Mouse (Mus musculus): ENCODE results near the gene Dtx2.

Gene Dtx2

DNA sequence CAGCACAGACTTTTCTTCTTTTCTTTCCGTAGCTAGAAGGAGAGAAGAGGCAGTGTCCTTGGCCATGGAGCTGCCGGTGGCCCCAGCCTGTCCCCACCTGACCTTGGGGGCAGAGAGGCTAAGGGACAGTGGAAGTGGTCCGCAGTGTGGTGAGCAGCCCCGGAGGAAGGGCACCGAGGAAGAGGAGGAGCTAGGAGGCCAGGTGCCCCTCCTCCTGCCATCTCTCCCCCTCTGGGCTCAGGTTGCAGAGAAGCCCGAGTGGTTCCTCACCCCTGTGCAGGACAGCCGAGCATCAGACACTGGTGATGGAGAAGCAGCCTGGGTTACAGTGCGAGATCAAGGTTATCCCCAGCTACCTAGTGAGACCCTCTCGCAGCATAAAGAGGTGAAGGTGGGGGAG is 20.2 kb upstream of the Dtx2 start, which contains the start of gene Ssc4d:
Gene Ssc4d, minus strand, starts transcription at position 167 of the 400 bp plus-strand sequence.
- DNase-seq (ENCODE audit: low read depth, low spot score), result no peak

GRCm38 (mm10) chr5:135975893-135976668 is 18.5 kb upstream of the Dtx2 start:
- DNase-seq (ENCODE audit: low read depth, low spot score), result no peak

DNA sequence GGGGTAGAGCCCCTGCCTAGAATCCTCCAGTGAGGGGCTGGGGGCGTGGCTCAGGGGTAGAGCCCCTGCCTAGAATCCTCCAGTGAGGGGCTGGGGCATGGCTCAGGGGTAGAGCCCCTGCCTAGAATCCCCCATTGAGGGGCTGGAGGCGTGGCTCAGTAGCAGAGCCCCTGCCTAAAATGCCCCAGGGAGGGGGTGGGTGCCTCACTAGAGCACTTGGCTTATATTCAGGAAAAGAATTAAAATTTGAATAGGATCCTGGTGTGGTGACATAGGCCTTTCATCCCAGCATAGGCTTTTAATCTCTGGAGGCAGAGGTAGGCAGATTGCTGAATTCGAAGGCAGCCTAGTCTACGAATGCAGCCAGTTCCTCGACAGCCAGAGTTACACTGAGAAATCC is 15.2 kb upstream of the Dtx2 start:
- no peak for DNase-seq (ENCODE audit: low read depth, low spot score)

DNA sequence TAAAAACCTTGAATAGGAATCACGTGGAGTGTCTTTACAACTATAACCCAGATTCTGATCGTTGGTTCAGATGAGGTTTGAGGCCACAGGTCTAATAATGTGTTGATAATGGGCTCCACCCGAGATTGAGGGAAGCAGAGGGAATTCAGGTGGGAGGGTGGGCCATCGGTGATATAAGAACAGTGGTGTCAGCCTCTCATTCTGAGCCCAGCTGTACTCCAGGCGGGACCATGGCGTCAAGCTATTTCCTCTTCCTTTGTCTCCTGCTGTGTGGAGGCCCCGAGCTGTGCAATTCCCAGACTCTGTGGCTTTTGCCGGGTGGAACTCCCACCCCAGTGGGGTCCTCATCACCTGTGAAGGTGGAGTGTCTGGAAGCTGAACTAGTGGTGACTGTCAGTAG is 14.7 kb upstream of the Dtx2 start, which contains the start of gene Zp3:
Gene Zp3, plus strand, starts transcription at position 196 of the 400 bp plus-strand sequence.
- no peak for DNase-seq (ENCODE audit: low read depth, low spot score)

GRCm38 (mm10) chr5:135982398-135982797 is 12.2 kb upstream of the Dtx2 start:
- peak; percentile 37 for DNase-seq (ENCODE audit: low read depth, low spot score)

DNA sequence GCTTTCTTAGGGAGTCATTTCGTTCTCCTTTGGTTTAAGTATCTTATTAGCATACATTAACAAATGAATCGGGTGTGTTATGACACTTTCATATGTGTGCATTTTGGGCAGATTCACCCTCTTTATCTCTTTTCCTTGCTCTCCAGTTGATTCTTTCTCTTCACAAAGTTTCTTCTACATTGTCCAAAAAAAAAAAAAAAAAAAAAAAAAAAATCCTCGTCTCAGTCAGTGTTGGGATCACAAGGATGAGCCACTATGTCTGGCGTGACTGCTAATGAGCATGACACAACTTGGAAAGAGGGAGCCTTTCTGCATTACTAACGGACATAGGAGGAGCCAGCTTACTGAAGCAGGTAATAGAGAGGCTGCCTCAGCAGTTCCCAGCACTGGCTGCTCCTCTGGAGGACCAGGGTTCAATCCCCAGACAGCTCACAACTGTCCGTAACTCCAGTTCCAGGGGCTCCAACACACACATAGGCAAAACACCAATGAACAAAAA is 10.0 kb upstream of the Dtx2 start:
- no peak for DNase-seq (ENCODE audit: low read depth, low spot score)

- no peak for DNase-seq (ENCODE audit: low read depth, low spot score)
Observed at GRCm38 (mm10) chr5:135987248-135987647, 7.4 kb upstream of the Dtx2 start.

DNA sequence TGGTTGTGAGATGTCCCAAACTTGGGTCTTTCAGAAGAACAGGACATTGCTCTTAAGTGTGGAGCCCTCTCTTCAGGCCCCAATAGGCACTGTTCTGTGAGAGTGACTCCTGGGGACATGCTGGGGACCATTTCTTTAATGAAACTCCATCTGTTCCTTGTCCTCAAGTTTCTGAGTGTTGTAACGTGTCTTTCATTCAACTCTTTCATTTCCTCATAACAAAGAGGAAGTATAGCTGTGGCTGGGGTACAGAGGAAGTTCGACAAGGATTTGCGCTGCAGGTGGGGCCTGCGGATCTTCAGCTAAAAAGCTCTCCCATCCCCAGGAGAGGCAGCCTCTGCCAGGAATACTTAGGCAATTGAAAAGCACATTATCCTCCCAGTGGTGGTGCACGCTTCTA is 4.0 kb upstream of the Dtx2 start:
- DNase-seq (ENCODE audit: low read depth, low spot score), result no peak

DNA sequence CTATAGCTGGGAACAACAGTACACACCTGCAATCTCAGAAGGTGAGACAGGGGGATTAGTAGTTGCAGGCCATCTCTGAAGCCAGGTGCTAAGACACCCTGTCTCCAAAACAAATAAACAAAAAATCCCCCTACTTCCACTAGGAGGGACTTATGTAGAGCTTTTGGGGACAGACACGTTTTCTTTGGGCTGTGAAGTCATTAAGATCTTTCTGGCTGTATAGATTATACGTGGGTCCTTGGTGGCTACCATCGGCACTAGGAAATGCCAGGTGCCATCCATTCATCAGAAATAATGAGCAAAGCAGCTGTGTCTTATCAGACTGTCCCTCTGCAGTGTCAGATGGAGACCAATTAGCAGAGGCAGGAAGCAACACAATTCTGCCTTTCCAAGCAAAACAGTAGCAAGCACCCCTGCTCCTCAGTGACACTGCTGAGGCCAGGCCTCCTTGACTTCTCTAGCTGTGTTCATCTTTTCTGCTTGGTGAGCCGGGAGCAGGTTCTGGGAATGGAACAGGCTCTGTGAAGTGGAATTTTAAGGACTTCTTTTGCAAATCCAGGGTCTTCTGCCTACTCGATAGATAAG is 1.1 kb upstream of the Dtx2 start:
- DNase-seq (ENCODE audit: low read depth, low spot score), result no peak

DNA sequence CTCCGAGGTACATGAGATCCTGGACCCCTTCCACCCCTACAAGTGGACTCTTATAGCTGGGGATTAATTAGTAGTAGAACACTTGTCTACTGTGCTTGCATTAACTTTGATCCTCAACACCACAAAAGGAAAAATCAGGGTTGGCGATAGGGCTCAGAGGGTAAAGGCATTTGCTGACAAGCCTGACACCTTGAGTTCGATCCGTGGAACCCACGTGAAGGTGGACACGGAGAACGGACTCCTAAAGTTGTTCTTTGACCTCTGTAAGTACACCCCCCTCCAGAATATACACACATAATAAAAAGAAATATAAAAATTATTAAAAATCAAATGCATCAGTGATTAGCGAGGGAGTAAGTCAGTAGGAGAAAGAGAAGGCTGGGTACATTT is 270 bp upstream of the Dtx2 start:
- DNase-seq (ENCODE audit: low read depth, low spot score), result no peak

GRCm38 (mm10) chr5:135996162-135996561 is 1.6 kb downstream of the Dtx2 start:
- DNase-seq (ENCODE audit: low read depth, low spot score), result no peak

GRCm38 (mm10) chr5:136001222-136001621 is 6.6 kb downstream of the Dtx2 start:
- no peak for DNase-seq (ENCODE audit: low read depth, low spot score)

- no peak for DNase-seq (ENCODE audit: low read depth, low spot score)
Observed at GRCm38 (mm10) chr5:136002325-136002724, 7.7 kb downstream of the Dtx2 start.

GRCm38 (mm10) chr5:136002751-136003151 is 8.2 kb downstream of the Dtx2 start:
- DNase-seq (ENCODE audit: low read depth, low spot score), result no peak

DNA sequence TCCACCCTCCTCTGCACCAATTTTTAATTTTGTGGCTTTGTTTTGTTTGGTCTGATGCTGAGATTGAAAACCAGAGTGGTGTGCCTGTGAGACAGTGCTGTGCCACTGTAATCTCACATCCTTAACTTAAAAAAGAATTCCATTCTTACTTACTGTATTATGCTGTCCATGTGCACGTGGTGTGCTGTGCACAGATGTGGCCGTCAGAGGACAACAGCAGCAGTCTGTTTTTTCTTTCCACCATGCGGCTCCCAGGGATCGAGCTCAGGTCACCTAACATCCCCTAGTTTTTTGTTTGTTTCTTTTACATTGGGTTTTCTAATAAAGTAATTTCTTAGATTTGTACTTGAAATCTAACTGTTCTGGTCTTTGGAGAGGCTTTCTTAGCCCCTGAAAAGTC is 9.9 kb downstream of the Dtx2 start:
- no peak for DNase-seq (ENCODE audit: low read depth, low spot score)

GRCm38 (mm10) chr5:136007745-136008144 is 13.1 kb downstream of the Dtx2 start:
- no peak for DNase-seq (ENCODE audit: low read depth, low spot score)

DNA sequence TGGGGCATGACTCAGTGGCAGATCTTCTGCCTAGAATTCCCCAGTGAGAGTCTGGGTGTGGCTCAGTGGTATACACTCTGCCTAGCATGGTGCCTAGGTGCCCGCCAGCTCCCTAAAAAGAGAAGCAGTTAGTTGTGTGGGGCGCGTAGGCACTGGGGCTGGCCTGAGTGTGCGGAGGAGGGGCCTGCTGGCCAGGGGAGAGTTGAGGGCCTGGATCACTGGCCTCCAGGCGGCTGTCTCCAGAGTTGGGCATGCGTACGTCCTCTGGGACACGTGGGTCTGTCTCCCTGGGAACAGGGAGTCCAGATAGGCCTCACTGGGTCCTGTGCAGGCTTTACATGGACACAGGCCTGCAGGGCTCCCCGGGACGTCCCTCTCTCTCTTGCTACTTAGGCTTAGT is 20.3 kb downstream of the Dtx2 start:
- DNase-seq (ENCODE audit: low read depth, low spot score), result no peak

GRCm38 (mm10) chr5:136015586-136015985 is 21.0 kb downstream of the Dtx2 start:
- no peak for DNase-seq (ENCODE audit: low read depth, low spot score)

DNA sequence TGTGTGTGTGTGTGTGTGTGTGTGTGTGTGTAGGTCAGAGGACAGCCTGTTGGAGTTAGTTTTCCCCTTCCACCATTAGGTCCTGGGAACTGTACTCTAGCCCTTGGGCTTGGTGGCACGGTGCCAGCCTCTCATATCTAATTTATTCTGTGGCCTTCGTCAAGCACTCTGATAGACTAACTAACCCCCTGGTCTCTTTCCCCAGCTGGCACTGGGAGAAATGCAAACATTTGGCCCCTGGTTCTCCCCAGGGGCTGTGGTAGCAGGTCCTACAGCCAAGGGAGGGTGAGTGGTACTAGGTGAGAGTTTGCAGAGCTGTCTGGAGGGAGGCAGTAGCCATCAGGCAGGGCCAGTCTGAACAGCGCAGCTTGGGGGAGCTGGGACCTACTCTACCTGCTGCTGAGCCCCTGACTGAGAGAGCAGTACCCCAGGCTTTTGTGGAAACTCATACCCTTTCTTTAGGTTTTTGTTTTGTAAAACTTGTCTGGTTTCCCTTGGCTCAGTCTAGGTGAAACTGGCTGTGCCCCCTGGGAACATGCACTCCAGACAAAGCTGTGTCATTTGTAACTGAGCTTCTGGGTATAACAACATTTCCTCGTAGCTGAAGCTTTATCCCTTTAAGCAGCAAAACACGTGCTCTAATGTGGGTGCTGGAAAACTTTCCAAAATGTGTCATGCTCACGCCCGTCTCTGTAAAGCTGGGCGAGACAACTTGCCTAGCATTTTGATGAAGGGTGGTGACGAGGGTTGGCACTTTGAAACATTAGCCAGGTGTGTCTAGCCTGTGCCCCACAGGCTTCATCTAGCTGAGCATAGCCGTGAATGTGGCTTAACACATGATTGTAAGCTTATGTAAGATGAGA is 21.6 kb downstream of the Dtx2 start:
- DNase-seq (ENCODE audit: low read depth, low spot score), result no peak

DNA sequence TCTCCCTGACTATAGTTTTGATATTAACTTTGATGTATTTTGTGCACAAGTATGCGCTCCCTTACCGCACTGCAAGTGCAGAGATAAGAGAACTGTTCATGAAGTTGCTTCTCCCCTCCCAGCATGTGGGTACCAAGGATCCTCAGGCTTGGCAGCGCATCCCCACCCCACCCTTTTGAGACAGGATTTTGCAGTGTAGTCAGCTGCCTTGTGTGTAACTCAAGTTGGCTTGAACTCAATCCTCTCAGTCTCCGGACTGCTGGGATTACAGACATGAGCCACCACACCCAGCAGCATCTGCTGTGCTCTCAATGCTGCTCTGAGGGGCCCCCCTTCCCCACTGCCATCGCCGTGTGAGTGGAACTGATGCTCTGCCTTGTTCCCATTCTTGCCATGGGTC is 22.7 kb downstream of the Dtx2 start:
- DNase-seq (ENCODE audit: low read depth, low spot score), result no peak

DNA sequence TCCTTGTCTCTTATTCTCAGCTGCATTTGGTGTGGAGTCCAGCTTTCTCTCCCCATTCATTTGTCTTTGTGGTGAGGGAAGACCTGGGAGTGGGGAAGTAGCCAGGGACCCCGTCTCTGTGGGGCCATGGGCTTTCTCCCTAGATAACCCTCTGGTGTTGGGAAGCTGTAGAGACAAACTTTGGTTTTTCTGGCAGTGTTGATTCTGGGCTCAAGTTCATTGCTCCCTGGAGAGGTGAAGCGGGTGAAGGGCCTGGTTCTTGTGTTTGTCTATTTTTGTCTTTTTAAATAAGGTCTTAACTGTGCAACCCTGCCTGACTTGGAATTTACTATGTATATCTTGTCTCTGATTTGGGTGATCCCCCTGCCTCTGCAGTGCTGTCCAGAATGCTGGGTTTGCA is 24.1 kb downstream of the Dtx2 start:
- DNase-seq (ENCODE audit: low read depth, low spot score), result no peak

DNA sequence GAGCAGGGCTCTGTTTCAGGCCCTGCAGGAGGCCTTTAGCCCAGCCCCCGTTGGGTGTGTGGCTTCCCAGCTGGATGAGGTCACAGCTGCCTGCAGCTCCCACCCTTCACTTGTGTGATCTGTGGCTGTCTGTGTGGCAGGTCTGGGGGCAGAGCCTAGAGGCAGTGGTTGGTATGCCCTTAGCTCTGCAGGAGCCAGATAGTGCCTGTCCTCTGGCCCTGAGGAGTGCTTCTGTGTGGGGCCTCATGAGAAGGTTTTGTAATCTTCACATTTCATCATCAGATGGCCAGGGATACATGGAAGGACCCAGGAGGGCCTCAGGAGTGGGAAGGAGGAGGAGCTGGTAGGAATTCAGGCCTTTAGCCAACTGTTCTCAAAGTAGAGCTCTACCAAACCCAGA is 25.3 kb downstream of the Dtx2 start:
- no peak for DNase-seq (ENCODE audit: low read depth, low spot score)

All from retina, adult 2 months (tissue).